Mouse (Mus musculus) limb, embryonic 11.5 days (tissue): ENCODE measurements around the gene Kcne3. TPM values are rescaled to one million over a fixed set of nuclear protein-coding genes. Genes with fewer than 3 reads are reported as not detected.

Experiments used
- polyA plus RNA-seq: library from polyadenylated mRNA; unstranded; fragments of >200 nt; fragmentation: Nextera tagmentation; extraction: Ambion mirVana; gene quantifications from 2 replicates; pipeline ENCODE4 v1.2.1, GENCODE M21; 2014

Kcne3 gene
- polyA plus RNA-seq, 1 experiment from 2014 or later: 16.5 TPM

Other genes starting within 250 kb of the Kcne3 start
- gene Rnf169, start 196.1 kb upstream of the Kcne3 start, polyA plus RNA-seq: 7.2 and 7.9 TPM in 2 replicates
- gene Chrdl2, start 170.3 kb upstream of the Kcne3 start, polyA plus RNA-seq: 1.2 and 1.4 TPM in 2 replicates
- 96.4 and 100 TPM in 2 replicates for gene Pold3, start 54.9 kb upstream of the Kcne3 start, polyA plus RNA-seq
- gene Lipt2, start 17.2 kb upstream of the Kcne3 start, polyA plus RNA-seq: 27.2 and 28.9 TPM in 2 replicates
- 4.5 and 4.6 TPM in 2 replicates for gene Pgm2l1, start 50.9 kb downstream of the Kcne3 start, polyA plus RNA-seq
- gene P4ha3, start 109.0 kb downstream of the Kcne3 start, polyA plus RNA-seq: 5.9 and 6.0 TPM in 2 replicates
- gene C2cd3, start 195.7 kb downstream of the Kcne3 start, polyA plus RNA-seq: 43.0 and 44.6 TPM in 2 replicates
- gene Ppme1, start 195.8 kb downstream of the Kcne3 start, polyA plus RNA-seq: 68.6 and 71.3 TPM in 2 replicates